ENCODE assay signal across 8 mouse cellular contexts in the genomic region with DNA sequence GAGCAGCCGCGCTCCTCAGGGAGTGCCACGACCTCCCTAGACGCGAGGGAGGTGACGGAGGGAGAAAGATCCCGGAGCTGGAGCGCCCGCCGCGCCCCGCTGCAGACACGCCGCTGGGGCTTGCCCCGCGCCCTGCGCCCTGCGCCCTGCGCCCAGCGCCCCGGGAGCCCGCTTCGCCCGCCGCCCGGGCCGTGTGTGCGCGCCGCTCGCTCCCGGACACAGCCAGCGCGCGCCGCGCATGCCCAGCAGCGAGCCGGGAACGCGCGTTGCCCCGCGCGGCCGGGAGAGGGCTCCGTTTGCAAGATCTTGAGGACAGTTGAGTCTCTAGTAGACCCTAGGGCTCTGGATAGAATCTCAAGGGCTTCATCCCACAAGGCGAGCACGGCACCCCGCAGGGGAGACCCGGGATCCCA. TPM values are rescaled to one million over a fixed set of nuclear protein-coding genes. Genes with fewer than 3 reads are reported as not detected.
DNase-seq lines count a peak whose midpoint lies in the region; ATAC-seq lines count a peak whose summit lies in the region.

No protein-coding gene starts in this region.

- H3K36me3 ChIP-seq in hindbrain, embryonic 13.5 days: no peaks in the 10 kb centered on the region

- H3K27me3 ChIP-seq in hindbrain, embryonic 13.5 days: peaks cover 27% of the 10 kb centered on the region

- DNase-seq in Muller cell, postnatal 12 days (ENCODE audit: inconsistent ontology term): peak; percentile 80
- DNase-seq in cerebellum, adult 9-11 months: peak; percentile 86
- DNase-seq in frontal cortex, postnatal 25 days (ENCODE audit: low spot score in 2 of 2): peak; percentile 68 to 75
- peak; percentile 79 to 84 for DNase-seq in layer of hippocampus, postnatal 36 days
- DNase-seq in lung, postnatal 14 days: peak; percentile 77
- DNase-seq in retina, embryonic 14.5 days (ENCODE audit: low spot score): peak; percentile 79
- peak; percentile 44 to 52 for DNase-seq in thymus, postnatal 36 days

- H3K9ac ChIP-seq in hindbrain, embryonic 13.5 days: peak overlapping the region; percentile 81

- H3K9me3 ChIP-seq in hindbrain, embryonic 13.5 days: no peaks in the 10 kb centered on the region

- no peak overlapping the region for H3K27ac ChIP-seq in hindbrain, embryonic 13.5 days

- ATAC-seq in hindbrain, embryonic 13.5 days (ENCODE audit: low FRiP score): peak; percentile 89

- WGBS in hindbrain, embryonic 13.5 days: under 1% methylated on average over 45 of the region's 51 CpGs

- peak overlapping the region; percentile 82 for H3K4me3 ChIP-seq in hindbrain, embryonic 13.5 days

- H3K4me2 ChIP-seq in hindbrain, embryonic 13.5 days: peak overlapping the region; percentile 95

- peaks cover 9% of the 10 kb centered on the region for H3K4me1 ChIP-seq in hindbrain, embryonic 13.5 days (replicated peaks)

RNA-seq across cellular contexts. Expression of a gene that starts 5.6 kb away (rescaled TPM):
- 11.7 and 13.2 TPM in 2 replicates for polyA plus RNA-seq in hindbrain, embryonic 13.5 days (2015; fragmentation: Nextera tagmentation; extraction: Ambion mirVana)
- total RNA-seq in layer of hippocampus, postnatal 36 days (2021): 10 to 100 TPM; 43.3 to 47.7 TPM
